Mouse (Mus musculus) CH12.LX (cell line): ENCODE measurements at regions not wholly inside any gene's neighbourhood (a gene's known extent, or its start where the extent isn't known, plus 50 kb on each side); places are given as distances from the start of the nearest gene placed in this dataset.

ENCODE experiments used
- DNase-seq: peaks from one replicate; pipeline ENCODE4 v3.0.0-alpha.2; 2013; ENCODE audit errors: extremely low read depth
- H3K27ac ChIP-seq: 2 replicates; pipeline ENCODE4 v1.5.1; 2012; ENCODE audit warnings: low read depth, mild to moderate bottlenecking, control low read depth, moderate library complexity; ENCODE audit not compliant: insufficient read depth
- H3K27me3 ChIP-seq: replicated peaks from 2 replicates; pipeline ENCODE3; 2012; ENCODE audit warnings: inconsistent platforms
- H3K36me3 ChIP-seq, 2 experiments: replicated peaks in 1 of 2; 2 replicates each; pipeline versions ENCODE3 to v1.6.1; 2012; ENCODE audit warnings: inconsistent platforms in 1 of 2, low read length in 1 of 2, mild to moderate bottlenecking in 1 of 2, mixed read lengths in 1 of 2, moderate library complexity in 1 of 2; ENCODE audit not compliant: control insufficient read depth in 1 of 2, insufficient read depth in 1 of 2
- H3K4me1 ChIP-seq, 2 experiments: 2 replicates each; pipeline ENCODE4 v1.6.1; 2012; ENCODE audit warnings: inconsistent platforms in 1 of 2, moderate library complexity in 1 of 2; ENCODE audit not compliant: insufficient read depth in 2 of 2, control insufficient read depth in 1 of 2
- H3K4me2 ChIP-seq: 2 replicates; pipeline ENCODE4 v1.6.1; 2012; ENCODE audit warnings: low read depth, mild to moderate bottlenecking, control low read depth; ENCODE audit not compliant: poor library complexity, insufficient read depth, severe bottlenecking
- H3K4me3 ChIP-seq, 3 experiments: fragments of 150-350 bp in 1 of 3; sonication (generic) in 1 of 3; replicated peaks in 1 of 3; 2 replicates each; pipeline versions ENCODE3 to v1.5.1; 2011 to 2012; ENCODE audit warnings: low read depth in 2 of 3, low read length in 2 of 3, mild to moderate bottlenecking in 2 of 3, moderate library complexity in 2 of 3, control low read depth in 1 of 3, improper control_type of control experiment in 1 of 3, inconsistent platforms in 1 of 3, mixed read lengths in 1 of 3; ENCODE audit not compliant: poor library complexity in 1 of 3
- H3K79me2 ChIP-seq: replicated peaks from 2 replicates; pipeline ENCODE4 v1.6.1; 2012; ENCODE audit warnings: mild to moderate bottlenecking, moderate library complexity; ENCODE audit not compliant: control insufficient read depth, poor library complexity, insufficient read depth, severe bottlenecking; ENCODE audit errors: extremely low read depth
- H3K9ac ChIP-seq: 2 replicates; pipeline ENCODE4 v1.6.1; 2012; ENCODE audit warnings: low read depth, mild to moderate bottlenecking, control low read depth, moderate library complexity; ENCODE audit not compliant: insufficient read depth
- H3K9me3 ChIP-seq: replicated peaks from 2 replicates; pipeline ENCODE3; 2012; ENCODE audit warnings: low read length, inconsistent platforms, mixed read lengths
- BHLHE40 ChIP-seq: IDR thresholded peaks from 2 replicates; pipeline ENCODE4 v1.6.1; 2011; ENCODE audit warnings: mild to moderate bottlenecking, low read depth, low read length, improper control_type of control experiment
- CHD1 ChIP-seq: IDR thresholded peaks from 2 replicates; pipeline ENCODE4 v1.6.1; 2012; ENCODE audit warnings: low read depth, low read length, improper control_type of control experiment, inconsistent platforms
- E2F4 ChIP-seq: IDR thresholded peaks from 2 replicates; pipeline ENCODE4 v1.6.1; 2011; ENCODE audit warnings: low read depth, low read length, improper control_type of control experiment; ENCODE audit not compliant: insufficient replicate concordance
- EP300 ChIP-seq: IDR thresholded peaks from 2 replicates; pipeline ENCODE4 v1.6.1; 2011; ENCODE audit warnings: low read length, improper control_type of control experiment
- HCFC1 ChIP-seq: IDR thresholded peaks from 2 replicates; pipeline ENCODE4 v1.6.1; 2012; ENCODE audit warnings: low read depth, mild to moderate bottlenecking, inconsistent platforms, low read length, improper control_type of control experiment
- JUND ChIP-seq: conservative IDR thresholded peaks from 2 replicates; pipeline ENCODE4 v1.6.1; 2011; ENCODE audit warnings: low read depth, low read length, improper control_type of control experiment
- KAT2A ChIP-seq: IDR thresholded peaks from 2 replicates; pipeline ENCODE4 v1.6.1; 2012; ENCODE audit warnings: low read length, improper control_type of control experiment, inconsistent platforms; ENCODE audit not compliant: insufficient replicate concordance
- NRF1 ChIP-seq: IDR thresholded peaks from 2 replicates; pipeline ENCODE4 v1.6.1; 2014; ENCODE audit warnings: low read depth, mild to moderate bottlenecking, inconsistent platforms, low read length, improper control_type of control experiment, moderate library complexity
- TBP ChIP-seq: conservative IDR thresholded peaks from 2 replicates; pipeline ENCODE4 v1.6.1; 2011; ENCODE audit warnings: low read depth, low read length, improper control_type of control experiment
- USF2 ChIP-seq: conservative IDR thresholded peaks from 2 replicates; pipeline ENCODE4 v1.6.1; 2011; ENCODE audit warnings: low read depth, low read length, improper control_type of control experiment
- dilution Hi-C: fragments of 300-500 bp; cut with MboI; formaldehyde crosslinking; loops from 2 replicates; pipeline ENCODE4 v1.14.3; 2020; ENCODE audit warnings: low sequenced_read_pairs; ENCODE audit not compliant: extremely low pct_unique_long_range_greater_than_20kb, extremely low pct_ligation_motif_present
- in situ Hi-C: fragments of 300-500 bp; cut with MboI; formaldehyde crosslinking; loops from 3 replicates; pipeline ENCODE4 v1.14.3; 2019; ENCODE audit warnings: low sequenced_read_pairs, low pct_ligation_motif_present, low pct_unique_long_range_greater_than_20kb, mixed read lengths

GRCm38 (mm10) chr4:71953441-71953840 lies 195.7 kb upstream of the Gm11232 start:
- dilution Hi-C loops: no loop called here
- Histone ChIP-seq H3K4me1 (no peaks in the 10 kb centered on the region), H3K27me3 (no peaks in the 10 kb centered on the region), H3K4me2 (no peak overlapping the region), H3K9me3 (peaks cover 16% of the 10 kb centered on the region), H3K27ac (no peak overlapping the region), H3K36me3 (no peaks in the 10 kb centered on the region), H3K4me3 (no peak overlapping the region), H3K79me2 (no peaks in the 10 kb centered on the region), H3K9ac (no peak overlapping the region)
- no peak for DNase-seq
- TF ChIP-seq KAT2A (no peak), JUND (no peak), USF2 (no peak), TBP (no peak), BHLHE40 (no peak), EP300 (no peak), NRF1 (no peak)
- in situ Hi-C loops: no loop called here

GRCm38 (mm10) chr4:71933240-71933986 lies 175.6 kb upstream of the Gm11232 start:
- Histone ChIP-seq H3K4me2 (no peak overlapping the region), H3K79me2 (no peaks in the 10 kb centered on the region), H3K36me3 (no peaks in the 10 kb centered on the region), H3K4me3 (no peak overlapping the region), H3K9ac (no peak overlapping the region), H3K27ac (no peak overlapping the region), H3K4me1 (no peaks in the 10 kb centered on the region), H3K27me3 (no peaks in the 10 kb centered on the region), H3K9me3 (peaks cover 22% of the 10 kb centered on the region)
- DNase-seq: no peak
- in situ Hi-C loops: no loop called here
- no peak for TF ChIP-seq EP300
- TF ChIP-seq E2F4: no peak
- dilution Hi-C loops: no loop called here

GRCm38 (mm10) chr4:71932818-71933217 lies 175.1 kb upstream of the Gm11232 start:
- in situ Hi-C loops: no loop called here
- dilution Hi-C loops: no loop called here

More at GRCm38 (mm10) chr4:71932818-71933217, 175.1 kb upstream of the Gm11232 start:
- DNase-seq: no peak
- H3K4me1 ChIP-seq: no peaks in the 10 kb centered on the region
- H3K36me3 ChIP-seq: no peaks in the 10 kb centered on the region
- no peak overlapping the region for H3K4me3 ChIP-seq
- no peaks in the 10 kb centered on the region for H3K27me3 ChIP-seq
- H3K27ac ChIP-seq: no peak overlapping the region
- H3K9me3 ChIP-seq: peaks cover 22% of the 10 kb centered on the region
- H3K9ac ChIP-seq: no peak overlapping the region
- TF ChIP-seq CHD1: no peak
- no peak for TF ChIP-seq HCFC1
- no peak overlapping the region for H3K4me2 ChIP-seq
- no peaks in the 10 kb centered on the region for H3K79me2 ChIP-seq
